Comparison of ENCODE assay signal across 9 mouse cellular contexts in genomic region chr14:41035146-41035798, GRCm38 (mm10). TPM values are rescaled to one million over a fixed set of nuclear protein-coding genes. Genes with fewer than 3 reads are reported as not detected.
A peak's percentile ranks its signal among the peaks of the same experiment; 100 is the strongest.
DNase-seq lines count a peak whose midpoint lies in the region; ATAC-seq and TF ChIP-seq lines count a peak whose summit lies in the region.
"Had no signal": no experiment of that assay in that cellular context is flagged by ENCODE, and none has a peak within 500 bp of the region (broad histone marks: within the 10 kb centered on the region; RNA-seq: fewer than 3 reads in every experiment).

No protein-coding gene starts in this region.

- no peak overlapping the region for H3K4me2 ChIP-seq in lung, postnatal 0 days (replicated peaks; ENCODE audit: low read depth, low read length)
- H3K4me2 ChIP-seq: limb, embryonic 15.5 days had no signal

- WGBS in lung, postnatal 0 days: 30% methylated on average over 6 of the region's 6 CpGs

- no peaks in the 10 kb centered on the region for H3K27me3 ChIP-seq in ES-Bruce4 (ENCODE audit: control insufficient read depth, insufficient read depth, low read length, poor library complexity, severe bottlenecking)
- no peaks in the 10 kb centered on the region for H3K27me3 ChIP-seq in lung, postnatal 0 days (replicated peaks; ENCODE audit: insufficient read depth, low read length)
- H3K27me3 ChIP-seq: limb, embryonic 15.5 days had no signal

- TF ChIP-seq CTCF in ES-Bruce4 (IDR thresholded peaks at IDR 0.05; ENCODE audit: low read depth, low read length): peak; percentile 85
- TF ChIP-seq CTCF in lung, postnatal 0 days (IDR thresholded peaks at IDR 0.05): peak; percentile 94

- no peaks in the 10 kb centered on the region for H3K9me3 ChIP-seq in ES-Bruce4 (replicated peaks; ENCODE audit: control insufficient read depth, insufficient read depth, low read length, poor library complexity, severe bottlenecking)
- H3K9me3 ChIP-seq in lung, postnatal 0 days (ENCODE audit: low read length): no peaks in the 10 kb centered on the region
- H3K9me3 ChIP-seq: limb, embryonic 15.5 days had no signal

- TF ChIP-seq EP300 in ES-Bruce4 (IDR thresholded peaks at IDR 0.05; ENCODE audit: insufficient read depth, low read depth, low read length): no peak
- no peak for TF ChIP-seq EP300 in lung, postnatal 0 days (IDR thresholded peaks at IDR 0.05)

- H3K9ac ChIP-seq in ES-Bruce4 (ENCODE audit: low read depth, poor library complexity, severe bottlenecking): no peak overlapping the region
- H3K9ac ChIP-seq in lung, postnatal 0 days (replicated peaks; ENCODE audit: low read depth): no peak overlapping the region
- H3K9ac ChIP-seq: limb, embryonic 15.5 days had no signal

- H3K4me3 ChIP-seq in ES-Bruce4 (ENCODE audit: low read depth, low read length): no peak overlapping the region
- H3K4me3 ChIP-seq in lung, postnatal 0 days (ENCODE audit: low read depth, low read length): no peak overlapping the region
- H3K4me3 ChIP-seq: limb, embryonic 15.5 days had no signal

- ATAC-seq in lung, postnatal 0 days: no peak; the same call in 1 of the 2 replicates

- H3K4me1 ChIP-seq in ES-Bruce4 (ENCODE audit: control insufficient read depth, insufficient read depth, low read length): no peaks in the 10 kb centered on the region
- no peaks in the 10 kb centered on the region for H3K4me1 ChIP-seq in lung, postnatal 0 days (ENCODE audit: insufficient read depth, low read depth, low read length)
- H3K4me1 ChIP-seq: limb, embryonic 15.5 days had no signal

- TF ChIP-seq POLR2A in ES-Bruce4 (IDR thresholded peaks at IDR 0.05; ENCODE audit: insufficient read depth, low read length): no peak

- H3K36me3 ChIP-seq in ES-Bruce4 (ENCODE audit: control insufficient read depth, insufficient read depth, low read length, poor library complexity, severe bottlenecking): no peaks in the 10 kb centered on the region
- no peaks in the 10 kb centered on the region for H3K36me3 ChIP-seq in lung, postnatal 0 days (ENCODE audit: insufficient read depth, low read length)
- H3K36me3 ChIP-seq: limb, embryonic 15.5 days had no signal

- H3K27ac ChIP-seq in ES-Bruce4 (ENCODE audit: insufficient read depth, low read length): no peak overlapping the region
- H3K27ac ChIP-seq in lung, postnatal 0 days (ENCODE audit: low read length): no peak overlapping the region
- H3K27ac ChIP-seq: limb, embryonic 15.5 days had no signal

- peak; percentile 59 to 61 for DNase-seq in adrenal gland, adult 18-20 months (ENCODE audit: low spot score in 2 of 2)
- peak; percentile 55 for DNase-seq in embryo, embryonic 11.5 days (ENCODE audit: low read depth, low spot score)
- DNase-seq in heart, postnatal 4 days: peak; percentile 74
- DNase-seq in layer of hippocampus, adult 18-20 months (ENCODE audit: low spot score in 2 of 2): peak; percentile 24 to 78
- DNase-seq in lung, postnatal 0 days (ENCODE audit: low spot score): peak; percentile 72
- DNase-seq in retina, postnatal 7 days (ENCODE audit: low read depth, low spot score): peak; percentile 41
- DNase-seq in yolk sac, embryonic 10.5 days (ENCODE audit: low spot score): peak; percentile 57

RNA-seq across cellular contexts. Expression of gene Fam213a, which starts 21.7 kb away (rescaled TPM):
- 24.8 and 27.5 TPM in 2 replicates for polyA plus RNA-seq in ES-Bruce4 (2011; ENCODE audit: insufficient read depth, insufficient read length, low read depth, missing spikeins)
- total RNA-seq in adrenal gland, adult 18-20 months (2021): 100 to 1,000 TPM; 109 to 216 TPM
- 10 to 100 TPM; 15.3 to 17.3 TPM for total RNA-seq in heart, postnatal 4 days (2021)
- total RNA-seq in layer of hippocampus, adult 18-20 months (2021): 100 to 1,000 TPM; 173 to 191 TPM
- 40.6 and 50.1 TPM in 2 replicates for polyA plus RNA-seq in lung, postnatal 0 days (2015; fragmentation: Nextera tagmentation; extraction: Ambion mirVana)

RNA-seq across cellular contexts. Expression of gene Dydc2, which starts 33.7 kb away (rescaled TPM):
- polyA plus RNA-seq in ES-Bruce4 (2011; ENCODE audit: insufficient read depth, insufficient read length, low read depth, missing spikeins): not detected in 2 replicates
- under 1 TPM; 0.80 to 0.90 TPM for total RNA-seq in adrenal gland, adult 18-20 months (2021)
- total RNA-seq in heart, postnatal 4 days (2021): not detected
- total RNA-seq in layer of hippocampus, adult 18-20 months (2021): 1 to 10 TPM in 1 of 2 experiments, under 1 TPM in 1; 0.71 to 1.6 TPM
- polyA plus RNA-seq in lung, postnatal 0 days (2015; fragmentation: Nextera tagmentation; extraction: Ambion mirVana): 1.7 and 3.1 TPM in 2 replicates
- polyA plus RNA-seq: limb, embryonic 15.5 days had no signal

RNA-seq across cellular contexts. Expression of gene Dydc1, which starts 37.4 kb away (rescaled TPM):
- not detected in 2 replicates for polyA plus RNA-seq in ES-Bruce4 (2011; ENCODE audit: insufficient read depth, insufficient read length, low read depth, missing spikeins)
- total RNA-seq in adrenal gland, adult 18-20 months (2021): not detected
- total RNA-seq in heart, postnatal 4 days (2021): not detected
- total RNA-seq in layer of hippocampus, adult 18-20 months (2021): not detected
- 0.30 and 0.40 TPM in 2 replicates for polyA plus RNA-seq in lung, postnatal 0 days (2015; fragmentation: Nextera tagmentation; extraction: Ambion mirVana)
- polyA plus RNA-seq: limb, embryonic 15.5 days had no signal

Comparison
In these comparisons a context has a peak if more than half of its experiments do, and no peak if none do; other contexts are left out.
1. RNA of gene Fam213a, which starts 21.7 kb away (total RNA-seq): 109 to 216 TPM in adrenal gland, adult 18-20 months and 173 to 191 TPM in layer of hippocampus, adult 18-20 months; 15.3 to 17.3 TPM in heart, postnatal 4 days; every median in the first group is over 4 times any median in the second.
2. Peak in every context shown above with its lines, with median percentiles within 50 percentile points of each other: DNase-seq.